Comparison of ENCODE assay signal across 9 mouse cellular contexts in the genomic region with DNA sequence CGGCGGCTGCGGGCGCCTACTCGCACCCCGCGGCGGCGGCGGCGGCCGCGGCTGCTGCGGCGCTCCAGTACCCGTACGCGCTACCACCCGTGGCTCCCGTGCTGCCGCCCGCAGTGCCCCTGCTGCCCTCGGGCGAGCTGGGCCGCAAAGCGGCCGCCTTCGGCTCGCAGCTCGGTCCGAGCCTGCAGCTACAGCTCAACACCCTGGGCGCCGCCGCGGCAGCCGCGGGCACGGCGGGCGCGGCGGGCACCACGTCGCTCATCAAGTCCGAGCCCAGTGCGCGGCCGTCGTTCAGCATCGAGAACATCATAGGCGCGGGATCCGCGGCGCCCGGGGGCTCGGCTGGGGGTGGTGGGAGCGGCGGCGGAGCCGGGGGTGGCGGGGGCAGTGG. TPM values are rescaled to one million over a fixed set of nuclear protein-coding genes. Genes with fewer than 3 reads are reported as not detected.
DNase-seq lines count a peak whose midpoint lies in the region; ATAC-seq lines count a peak whose summit lies in the region.
"Had no signal": no experiment of that assay in that cellular context is flagged by ENCODE, and none has a peak within 500 bp of the region (broad histone marks: within the 10 kb centered on the region; RNA-seq: fewer than 3 reads in every experiment).

No protein-coding gene starts in this region.

- H3K4me1 ChIP-seq in forebrain, embryonic 11.5 days (replicated peaks; ENCODE audit: control insufficient read depth, insufficient read depth, low read length): peaks cover 11% of the 10 kb centered on the region
- peaks cover 32% of the 10 kb centered on the region for H3K4me1 ChIP-seq in limb, embryonic 12.5 days (replicated peaks)

- H3K9ac ChIP-seq in forebrain, embryonic 11.5 days (ENCODE audit: low read length): no peak overlapping the region; the same call in 1 of the 2 replicates
- H3K9ac ChIP-seq in limb, embryonic 12.5 days (replicated peaks): 0 out of 2 replicates have a peak overlapping the region, but pooled peaks have one; percentile 27

- H3K4me3 ChIP-seq in forebrain, embryonic 11.5 days (ENCODE audit: low read depth, low read length): peak overlapping the region; percentile 25
- peak overlapping the region; percentile 38 for H3K4me3 ChIP-seq in limb, embryonic 12.5 days (replicated peaks)

- DNase-seq in kidney, postnatal 4 days: peak; percentile 9 to 42
- no peak for DNase-seq in kidney, postnatal 25 days
- no peak for DNase-seq in forebrain, embryonic 11.5 days (ENCODE audit: low spot score)
- DNase-seq in retina, embryonic 14.5 days (ENCODE audit: low spot score): peak; percentile 27
- DNase-seq in layer of hippocampus, adult 11-12 months (ENCODE audit: low spot score): no peak
- no peak for DNase-seq in cerebellum, postnatal 36 days

- H3K4me2 ChIP-seq in forebrain, embryonic 11.5 days (ENCODE audit: low read depth, low read length, severe bottlenecking): peak overlapping the region; percentile 33; the same call in 1 of the 2 replicates
- H3K4me2 ChIP-seq in limb, embryonic 12.5 days: peak overlapping the region; percentile 51

- 1% methylated on average over 52 of the region's 62 CpGs for WGBS in forebrain, embryonic 11.5 days
- under 1% methylated on average over 61 of the region's 62 CpGs for WGBS in limb, embryonic 12.5 days

- H3K9me3 ChIP-seq in forebrain, embryonic 11.5 days (ENCODE audit: control insufficient read depth, low read length): no peaks in the 10 kb centered on the region
- H3K9me3 ChIP-seq in limb, embryonic 12.5 days: no peaks in the 10 kb centered on the region

- ATAC-seq in forebrain, embryonic 11.5 days (replicated peaks; ENCODE audit: low FRiP score): no peak
- ATAC-seq in limb, embryonic 12.5 days (ENCODE audit: insufficient number of reproducible peaks, insufficient read depth, low FRiP score, low TSS enrichment, low read depth): no peak
- ATAC-seq in megakaryocyte progenitor cell, adult 5-6 weeks (replicated peaks; ENCODE audit: poor library complexity): no peak

- H3K27ac ChIP-seq in forebrain, embryonic 11.5 days (ENCODE audit: low read depth, low read length): no peak overlapping the region
- no peak overlapping the region for H3K27ac ChIP-seq in limb, embryonic 12.5 days

- H3K36me3 ChIP-seq in forebrain, embryonic 11.5 days (ENCODE audit: control insufficient read depth, insufficient read depth, low read length): no peaks in the 10 kb centered on the region
- H3K36me3 ChIP-seq in limb, embryonic 12.5 days: no peaks in the 10 kb centered on the region

- peaks cover 90% of the 10 kb centered on the region for H3K27me3 ChIP-seq in forebrain, embryonic 11.5 days (ENCODE audit: control insufficient read depth, insufficient read depth, low read length)
- peaks cover 92% of the 10 kb centered on the region for H3K27me3 ChIP-seq in limb, embryonic 12.5 days

RNA-seq across cellular contexts. Expression of a gene that starts 1.3 kb away (rescaled TPM):
- 0.08 TPM in 1 of 2 replicates, not detected in the other for polyA plus RNA-seq in forebrain, embryonic 11.5 days (2014; fragmentation: Nextera tagmentation; extraction: Ambion mirVana)
- 0.85 and 0.91 TPM in 2 replicates for polyA plus RNA-seq in limb, embryonic 12.5 days (2016; fragmentation: Nextera tagmentation; extraction: Ambion mirVana)
- not detected in 2 replicates for total RNA-seq in megakaryocyte progenitor cell, adult 5-6 weeks (2015)
- not detected in 2 replicates for total RNA-seq in megakaryocyte progenitor cell, adult 5-6 weeks (2017)
- total RNA-seq: granulocyte monocyte progenitor cell, adult 5-6 weeks had no signal

RNA-seq across cellular contexts. Expression of a gene that starts 58.0 kb away (rescaled TPM):
- 17.6 TPM in 2 replicates for polyA plus RNA-seq in forebrain, embryonic 11.5 days (2014; fragmentation: Nextera tagmentation; extraction: Ambion mirVana)
- 21.5 and 24.2 TPM in 2 replicates for polyA plus RNA-seq in limb, embryonic 12.5 days (2016; fragmentation: Nextera tagmentation; extraction: Ambion mirVana)
- 19.3 and 27.1 TPM in 2 replicates for total RNA-seq in megakaryocyte progenitor cell, adult 5-6 weeks (2015)
- total RNA-seq in megakaryocyte progenitor cell, adult 5-6 weeks (2017): 18.2 and 20.6 TPM in 2 replicates

Comparison
In these comparisons a context has a peak if more than half of its experiments do, and no peak if none do; other contexts are left out.
1. DNase-seq: peak in kidney, postnatal 4 days (2 of 2) and retina, embryonic 14.5 days (single experiment); none in kidney, postnatal 25 days (0 of 2), forebrain, embryonic 11.5 days (single experiment), layer of hippocampus, adult 11-12 months (single experiment) and cerebellum, postnatal 36 days (0 of 2).